Mouse (Mus musculus) megakaryocyte-erythroid progenitor cell, adult 5-6 weeks (primary cell): ENCODE results near the gene Plcb1. TPM values are rescaled to one million over a fixed set of nuclear protein-coding genes. Genes with fewer than 3 reads are reported as not detected.

Experiments used
- ATAC-seq: replicated peaks from 2 replicates; pipeline ENCODE4 v1.8.0; 2016; ENCODE audit warnings: mild to moderate bottlenecking, inconsistent platforms; ENCODE audit not compliant: severe bottlenecking, poor library complexity, low FRiP score, low TSS enrichment
- total RNA-seq, 2 experiments: library from RNA; stranded (forward) in 1 of 2; stranded (reverse) in 1 of 2; fragments of 200-1000, 215-1000 nt in 1 of 2; fragments of >200 nt in 1 of 2; fragmentation: Nextera tagmentation in 1 of 2; gene quantifications; 2 replicates each; pipeline ENCODE4 v1.2.3; 2014 to 2017

Plcb1 gene
- total RNA-seq, 2 experiments from 2014 or later, result 0.89 TPM; not detected in 1

- ATAC-seq, result no peak
Measured at GRCm38 (mm10) chr2:134897083-134897482, 111.2 kb downstream of the Plcb1 start.

- no peak for ATAC-seq
Measured at GRCm38 (mm10) chr2:134901521-134901920, 115.7 kb downstream of the Plcb1 start.

GRCm38 (mm10) chr2:134910882-134911281, 125.0 kb downstream of the Plcb1 start:
- ATAC-seq, result no peak

GRCm38 (mm10) chr2:134911360-134911759, 125.5 kb downstream of the Plcb1 start:
- ATAC-seq, result no peak

- no peak for ATAC-seq
Measured at GRCm38 (mm10) chr2:134912616-134913015, 126.7 kb downstream of the Plcb1 start.

- ATAC-seq, result no peak
Measured at GRCm38 (mm10) chr2:134913542-134913941, 127.7 kb downstream of the Plcb1 start.

GRCm38 (mm10) chr2:134914091-134914550, 128.3 kb downstream of the Plcb1 start:
- no peak for ATAC-seq

- ATAC-seq, result no peak
Measured at GRCm38 (mm10) chr2:134915035-134915434, 129.2 kb downstream of the Plcb1 start.

- ATAC-seq, result no peak
Measured at GRCm38 (mm10) chr2:134920611-134921280, 134.9 kb downstream of the Plcb1 start.

GRCm38 (mm10) chr2:134922636-134923375, 136.9 kb downstream of the Plcb1 start:
- ATAC-seq, result no peak

- ATAC-seq, result no peak
Measured at GRCm38 (mm10) chr2:134924143-134924655, 138.3 kb downstream of the Plcb1 start.

GRCm38 (mm10) chr2:134926266-134926665, 140.4 kb downstream of the Plcb1 start:
- ATAC-seq, result no peak

- no peak for ATAC-seq
Measured at GRCm38 (mm10) chr2:134927072-134927471, 141.2 kb downstream of the Plcb1 start.

- ATAC-seq, result no peak
Measured at GRCm38 (mm10) chr2:134929452-134929851, 143.6 kb downstream of the Plcb1 start.

- no peak for ATAC-seq
Measured at GRCm38 (mm10) chr2:134930961-134931360, 145.1 kb downstream of the Plcb1 start.

- ATAC-seq, result no peak
Measured at GRCm38 (mm10) chr2:134931756-134932421, 146.0 kb downstream of the Plcb1 start.

GRCm38 (mm10) chr2:134935469-134935868, 149.6 kb downstream of the Plcb1 start:
- no peak for ATAC-seq

GRCm38 (mm10) chr2:134935970-134936649, 150.2 kb downstream of the Plcb1 start:
- no peak for ATAC-seq

GRCm38 (mm10) chr2:134937666-134938065, 151.8 kb downstream of the Plcb1 start:
- no peak for ATAC-seq

- no peak for ATAC-seq
Measured at GRCm38 (mm10) chr2:134942039-134942438, 156.2 kb downstream of the Plcb1 start.
